Mouse (Mus musculus) lung, postnatal 0 days (tissue): ENCODE measurements at regions not wholly inside any gene's neighbourhood (a gene's known extent, or its start where the extent isn't known, plus 50 kb on each side); places are given as distances from the start of the nearest gene placed in this dataset.

Experiments used
- CTCF ChIP-seq: IDR thresholded peaks from 2 replicates; pipeline ENCODE4 v1.5.1; 2016; ENCODE audit warnings: antibody characterized with exemption, mild to moderate bottlenecking
- EP300 ChIP-seq: IDR thresholded peaks from 2 replicates; pipeline ENCODE4 v1.6.1; 2016; ENCODE audit warnings: antibody characterized with exemption, mild to moderate bottlenecking, control low read depth

- no peak for TF ChIP-seq CTCF
- no peak for TF ChIP-seq EP300
Observed at GRCm38 (mm10) chr14:116611210-116611609, 313.9 kb upstream of the Gpc6 start.
